Mouse (Mus musculus) heart, postnatal 10 days (tissue): ENCODE results near the gene Tmco4. TPM values are rescaled to one million over a fixed set of nuclear protein-coding genes. Genes with fewer than 3 reads are reported as not detected.
A peak's percentile ranks its signal among the peaks of the same experiment; 100 is the strongest.

Experiments
- DNase-seq, 2 experiments: peaks; one replicate each; pipeline ENCODE4 v3.0.0; 2021
- intact Hi-C: fragments of 180-260 bp; cut with DNase I; formaldehyde crosslinking; loops from one replicate; pipeline ENCODE4 v1.15.1; 2025
- total RNA-seq, 2 experiments: library from RNA; stranded (reverse); gene quantifications; 2 replicates each; pipeline ENCODE4 v1.2.3; 2021

Gene Tmco4
- 10 to 100 TPM; 12.7 to 13.9 TPM for total RNA-seq

DNA sequence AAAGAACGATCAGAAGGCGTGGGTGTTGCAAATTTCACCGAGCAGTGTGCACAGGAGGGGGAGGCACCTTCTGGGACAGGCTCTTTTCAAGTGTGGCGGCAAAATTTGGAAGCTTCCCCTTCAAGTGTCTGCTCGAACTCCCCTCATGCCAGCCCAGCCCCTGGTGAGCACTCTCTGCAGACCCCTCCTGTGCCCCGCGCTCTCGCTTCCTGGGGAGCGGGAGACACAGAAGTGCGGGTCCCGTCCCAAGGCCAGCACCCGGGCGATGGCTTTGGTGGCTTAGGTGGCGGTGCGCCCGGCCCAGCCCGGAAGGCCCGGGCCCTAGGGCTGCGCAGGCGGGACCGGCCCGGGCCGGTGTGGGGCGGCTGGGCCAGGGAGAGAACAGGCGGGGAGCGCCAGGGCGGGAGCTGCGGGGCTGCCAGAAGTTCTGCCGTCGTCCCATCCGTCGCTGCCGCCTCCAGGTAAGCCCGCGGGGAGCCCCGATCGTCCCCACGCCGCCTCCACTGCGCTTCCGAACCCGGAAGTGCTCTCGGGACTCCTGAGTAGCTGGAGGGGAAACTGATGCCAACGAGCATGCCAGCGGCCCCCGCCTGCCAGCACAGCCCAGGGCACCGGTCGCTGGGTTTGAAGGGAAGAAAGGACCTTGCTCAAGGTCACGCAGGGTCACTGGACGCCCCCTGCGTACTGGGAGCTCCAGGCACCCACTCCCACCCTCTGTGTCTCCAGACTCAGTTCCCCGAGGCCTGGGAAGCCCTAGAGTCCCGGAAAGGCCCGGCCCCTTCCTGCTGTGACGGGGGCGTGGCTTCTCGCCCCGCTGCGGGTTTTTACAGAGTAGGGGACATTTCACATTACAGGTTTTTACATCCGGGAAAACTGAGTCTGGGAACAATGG is at the start of gene Tmco4:
TSS of gene Tmco4 (plus strand) at position 62 of the 892 bp plus-strand sequence.
- peak; percentile 84 to 87 for DNase-seq
- intact Hi-C loops, result loop anchor here (5.0 kb wide), 1 partner anchor 224 kb away; no protein-coding TSS in a partner anchor

- intact Hi-C loops, result no loop called here
Observed at GRCm38 (mm10) chr4:138925561-138925960, 47.1 kb upstream of the Tmco4 start.

GRCm38 (mm10) chr4:138933862-138934261 is 38.8 kb upstream of the Tmco4 start:
- no peak for DNase-seq
- intact Hi-C loops, result no loop called here

More at GRCm38 (mm10) chr4:138925561-138925960, 47.1 kb upstream of the Tmco4 start:
- no peak for DNase-seq

- intact Hi-C loops, result no loop called here
- no peak for DNase-seq
Observed at GRCm38 (mm10) chr4:138934456-138935145, 38.1 kb upstream of the Tmco4 start.

DNA sequence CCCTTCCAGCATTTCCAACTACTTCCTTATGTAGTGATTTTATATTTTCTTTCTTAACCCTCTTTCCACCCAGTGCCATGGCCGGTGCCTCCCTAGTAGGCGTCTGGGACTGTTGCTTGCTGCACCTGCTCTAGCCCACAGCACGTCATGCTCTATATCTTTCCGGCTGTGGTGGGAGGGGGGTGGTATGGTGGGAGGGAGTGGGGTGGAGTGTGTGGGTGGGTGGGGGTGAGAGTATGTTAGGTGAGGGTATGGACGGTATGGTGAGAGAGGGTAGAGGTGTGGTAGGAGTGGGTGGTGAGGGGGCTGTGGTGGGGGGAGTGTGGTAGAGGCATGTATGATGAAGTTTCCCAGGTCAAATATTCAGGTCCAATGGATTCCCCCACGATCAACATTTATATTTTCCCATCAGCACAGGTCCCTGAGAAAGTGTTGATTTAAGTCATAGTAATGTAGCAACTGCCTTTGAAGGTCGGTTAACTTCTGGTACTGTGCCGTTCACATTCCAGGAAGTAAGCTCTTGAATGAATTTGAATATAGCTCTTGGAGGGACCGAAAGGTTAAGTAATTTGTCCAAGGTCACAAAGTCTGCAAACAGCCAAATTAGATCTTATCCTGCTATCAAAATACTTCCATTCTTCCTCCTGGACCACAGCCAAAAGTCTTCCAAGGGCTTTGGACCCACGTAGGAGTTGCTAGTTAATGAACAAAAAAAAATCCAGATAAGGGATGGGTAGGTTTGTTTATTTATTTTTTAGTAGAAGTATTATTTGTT is 34.0 kb upstream of the Tmco4 start:
- intact Hi-C loops, result no loop called here
- DNase-seq, result no peak

DNA sequence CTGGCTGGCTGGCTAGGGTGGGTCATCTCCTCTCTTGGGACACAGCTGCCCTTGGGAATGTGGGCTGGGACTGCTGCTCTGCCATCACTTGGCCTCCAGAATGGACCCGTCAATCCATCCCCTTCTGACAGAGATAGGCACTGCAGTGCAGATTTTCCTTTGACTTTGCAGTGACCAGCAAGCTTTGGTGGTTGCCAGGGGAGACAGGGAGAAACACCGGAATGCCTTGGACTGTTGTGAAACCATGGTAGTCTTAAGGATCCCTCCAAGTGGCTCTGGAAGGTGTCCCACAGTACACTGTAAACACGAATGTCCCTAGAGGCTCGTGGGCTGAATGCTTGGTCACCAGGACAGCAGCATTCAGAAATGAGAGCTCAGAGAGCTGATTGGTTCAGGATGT is 33.2 kb upstream of the Tmco4 start:
- peak in 1 of 2 experiments; percentile 10 for DNase-seq
- intact Hi-C loops, result no loop called here

GRCm38 (mm10) chr4:138941401-138941800 is 31.3 kb upstream of the Tmco4 start:
- intact Hi-C loops, result no loop called here
- DNase-seq, result no peak

DNA sequence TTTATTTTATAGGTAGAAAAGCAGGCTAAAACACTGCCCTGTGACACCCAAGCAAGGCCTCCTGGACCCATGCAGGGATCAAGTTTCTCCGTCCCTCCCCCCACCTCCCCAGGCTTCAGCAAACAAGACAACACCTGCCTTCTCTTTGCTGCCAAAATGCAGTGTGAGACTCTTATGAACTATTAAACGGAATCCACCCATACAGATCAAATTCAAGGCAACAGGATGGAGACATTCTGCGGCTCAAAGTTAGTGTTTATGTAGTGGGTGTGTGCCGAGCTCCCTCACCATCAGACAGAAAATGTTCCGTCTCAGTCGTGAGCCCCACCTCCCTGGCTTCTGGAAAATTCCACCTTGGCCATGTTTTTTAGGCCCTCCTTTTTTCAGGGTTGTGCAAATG is 30.7 kb upstream of the Tmco4 start:
- intact Hi-C loops, result no loop called here

GRCm38 (mm10) chr4:138943730-138944129 is 29.0 kb upstream of the Tmco4 start:
- peak; percentile 76 to 86 for DNase-seq
- intact Hi-C loops, result no loop called here

More for the DNA sequence above, 30.7 kb upstream of the Tmco4 start:
- no peak for DNase-seq

GRCm38 (mm10) chr4:138948257-138948656 is 24.4 kb upstream of the Tmco4 start:
- no peak for DNase-seq

GRCm38 (mm10) chr4:138958612-138959011 is 14.1 kb upstream of the Tmco4 start:
- intact Hi-C loops, result no loop called here
- DNase-seq, result no peak

More at GRCm38 (mm10) chr4:138948257-138948656, 24.4 kb upstream of the Tmco4 start:
- intact Hi-C loops, result no loop called here

DNA sequence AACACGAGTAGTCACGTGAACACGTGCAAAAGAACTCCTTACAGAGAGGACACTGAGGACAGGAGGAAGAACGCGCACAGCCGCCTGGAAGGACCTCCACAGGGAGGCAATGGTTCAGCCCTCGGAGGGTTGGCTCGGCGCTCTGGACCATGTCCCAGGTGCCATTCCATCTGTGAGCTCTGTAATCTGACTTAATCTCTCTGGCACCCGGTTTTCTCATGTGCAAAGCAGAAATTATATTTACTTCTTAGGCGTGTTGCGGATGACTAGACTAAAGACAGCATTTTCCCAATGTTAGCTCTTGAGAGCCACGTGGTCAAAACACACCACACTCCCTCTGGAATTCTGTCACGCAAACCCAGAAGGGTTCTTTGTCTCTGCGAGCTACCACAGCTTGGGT is 13.6 kb upstream of the Tmco4 start:
- intact Hi-C loops, result no loop called here
- DNase-seq, result no peak

GRCm38 (mm10) chr4:138959926-138960325 is 12.8 kb upstream of the Tmco4 start:
- DNase-seq, result no peak
- intact Hi-C loops, result no loop called here

GRCm38 (mm10) chr4:138962719-138963118 is 10.0 kb upstream of the Tmco4 start:
- intact Hi-C loops, result no loop called here
- DNase-seq, result no peak

DNA sequence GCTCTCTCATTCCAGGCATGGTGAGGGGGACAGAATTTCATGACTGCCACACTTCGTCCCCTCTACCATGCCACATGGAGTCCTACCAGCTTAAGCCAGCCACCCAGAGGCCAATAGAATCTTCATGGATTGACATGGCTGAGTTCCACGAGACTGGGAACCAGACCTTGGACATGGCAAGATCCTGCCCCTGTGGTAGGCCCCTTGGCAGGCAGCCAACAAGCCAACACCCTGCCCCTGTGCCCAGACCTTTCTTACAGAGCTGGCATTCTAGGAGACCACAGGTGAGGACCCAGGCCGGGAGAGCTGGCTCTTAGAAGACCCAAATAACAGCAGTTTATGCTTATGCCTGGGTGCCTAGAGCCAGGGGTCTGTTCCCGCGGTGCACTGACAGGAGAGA is 6.8 kb upstream of the Tmco4 start:
- no peak for DNase-seq

GRCm38 (mm10) chr4:138966866-138967265 is 5.8 kb upstream of the Tmco4 start, which contains the start of gene Rnf186:
TSS of gene Rnf186 (plus strand) at chr4:138967112.
- DNase-seq, result no peak
- intact Hi-C loops, result no loop called here

More for the DNA sequence above, 6.8 kb upstream of the Tmco4 start:
- intact Hi-C loops, result no loop called here

GRCm38 (mm10) chr4:138967485-138967884 is 5.2 kb upstream of the Tmco4 start:
- intact Hi-C loops, result no loop called here
- DNase-seq, result no peak

DNA sequence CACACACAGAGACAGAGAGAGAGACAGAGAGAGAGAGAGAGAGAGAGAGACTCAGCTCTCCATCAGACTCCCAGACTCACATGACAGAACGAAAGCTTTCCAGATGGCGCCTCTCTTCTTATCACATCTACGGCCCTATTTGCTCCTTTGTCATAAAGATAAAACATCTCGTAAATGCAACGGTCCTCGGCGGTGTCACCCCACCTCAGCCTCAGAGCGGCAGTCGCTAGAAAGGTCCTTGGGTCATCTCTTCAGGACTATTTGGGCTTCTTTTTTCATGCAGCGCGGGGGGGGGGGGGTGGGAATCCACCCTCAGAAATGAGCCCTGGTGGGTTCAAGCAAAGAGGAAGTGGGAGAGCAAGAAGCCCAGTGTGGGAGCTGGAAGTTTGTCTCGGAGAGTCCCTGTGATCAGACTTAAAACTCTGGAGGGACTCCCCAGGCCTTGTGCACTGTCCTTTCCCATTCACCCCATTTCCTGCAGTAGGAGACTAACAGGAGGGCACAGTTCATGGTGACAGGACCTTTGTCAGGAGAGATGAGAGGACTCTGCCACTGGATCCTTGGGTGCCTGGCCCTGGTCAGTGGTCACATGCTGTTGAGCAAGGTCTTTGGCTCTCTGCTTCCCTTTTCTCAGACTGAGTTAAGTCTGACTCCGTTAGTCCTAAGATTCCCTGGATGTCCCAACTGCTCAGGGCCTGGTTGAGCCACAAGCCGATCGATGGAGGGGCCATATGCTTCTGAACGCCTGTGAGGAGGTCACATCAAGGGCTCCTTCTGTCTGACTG is 3.7 kb upstream of the Tmco4 start:
- intact Hi-C loops, result no loop called here
- DNase-seq, result no peak

DNA sequence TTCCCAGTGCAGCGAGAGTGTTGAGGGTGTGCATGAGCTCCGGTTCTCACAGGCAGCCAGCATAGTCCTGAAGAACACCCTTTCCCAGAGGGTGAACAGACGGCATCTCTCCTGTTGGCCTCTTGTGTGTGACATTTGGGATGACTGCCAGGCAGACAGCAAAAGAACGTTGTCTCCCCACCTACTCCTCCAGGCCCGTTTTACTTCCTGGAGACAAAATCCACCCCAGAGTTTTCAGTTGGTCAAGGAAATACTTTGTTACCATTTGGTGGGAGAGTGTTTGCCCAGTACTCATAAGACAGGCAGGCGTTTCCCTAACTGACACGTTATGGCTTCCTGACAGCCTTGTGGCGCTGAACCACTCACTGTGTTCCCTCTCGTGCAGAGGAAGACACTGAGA is 3.0 kb upstream of the Tmco4 start:
- intact Hi-C loops, result loop anchor here (5.0 kb wide), 1 partner anchor 228 kb away; no protein-coding TSS in a partner anchor
- peak; percentile 20 to 23 for DNase-seq

DNA sequence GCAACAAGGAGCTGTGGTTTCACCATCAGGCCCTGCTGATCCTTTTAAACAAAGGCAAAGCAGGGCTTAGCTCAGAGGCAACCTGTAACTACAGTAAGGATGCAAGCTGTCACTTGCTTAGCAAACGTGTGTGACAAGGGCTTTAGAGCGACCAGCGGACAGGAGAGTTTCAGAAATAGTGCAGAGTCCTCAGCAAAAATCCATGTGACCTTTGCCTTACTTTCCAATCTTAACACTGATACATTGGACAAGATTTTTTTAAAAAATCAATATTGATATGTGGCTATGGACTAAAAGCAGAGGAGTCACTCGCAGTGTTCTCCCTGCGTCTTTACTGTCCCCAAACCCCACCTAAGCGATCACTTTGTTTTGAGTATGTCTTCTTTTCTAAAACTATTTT is 1.3 kb upstream of the Tmco4 start:
- intact Hi-C loops, result loop anchor here (5.0 kb wide), 1 partner anchor 226 kb away; no protein-coding TSS in a partner anchor
- no peak for DNase-seq
